ENCODE assay signal across 8 mouse cellular contexts in the genomic region with DNA sequence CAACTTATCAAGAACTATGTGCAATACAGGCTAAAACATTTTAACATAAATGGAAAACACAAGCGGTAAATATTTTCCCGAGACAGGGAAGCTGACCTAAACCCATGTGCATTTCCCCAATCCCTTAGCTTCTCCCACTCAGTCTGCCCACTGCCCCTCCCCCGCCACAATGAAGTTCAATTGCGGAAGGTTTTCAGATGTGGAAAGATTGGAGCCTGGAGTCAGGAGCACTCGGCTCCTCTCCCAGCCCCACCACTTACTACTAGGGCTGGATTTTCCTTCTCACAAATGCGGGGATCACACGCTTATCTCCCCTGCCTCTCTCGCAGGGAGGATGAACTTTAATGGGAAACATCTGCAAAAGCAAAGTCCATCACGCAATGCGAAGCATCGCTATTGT.
DNase-seq lines count a peak whose midpoint lies in the region; ATAC-seq lines count a peak whose summit lies in the region.

No protein-coding gene starts in this region.

- intact Hi-C loops in left cerebral cortex, postnatal 4 days (cut with DNase I), result loop anchor here (5.0 to 10.0 kb wide), 2 partner anchors 163 to 731 kb away; no protein-coding TSS in a partner anchor
- intact Hi-C loops in left cerebral cortex, postnatal 36 days (cut with DNase I), result loop anchor here (2.0 to 10.0 kb wide), 3 partner anchors 163 to 813 kb away; partner anchors contain the start of gene Nav3

- H3K4me3 ChIP-seq in intestine, embryonic 15.5 days (replicated peaks), result no peak overlapping the region

- no peaks in the 10 kb centered on the region for H3K36me3 ChIP-seq in intestine, embryonic 15.5 days

- H3K27me3 ChIP-seq in intestine, embryonic 15.5 days (replicated peaks), result no peaks in the 10 kb centered on the region

- no peaks in the 10 kb centered on the region for H3K4me1 ChIP-seq in intestine, embryonic 15.5 days (replicated peaks)

- no peak overlapping the region for H3K9ac ChIP-seq in intestine, embryonic 15.5 days

- H3K27ac ChIP-seq in intestine, embryonic 15.5 days, result no peak overlapping the region

- peak; percentile 38 for DNase-seq in left cerebral cortex, postnatal 4 days
- no peak for DNase-seq in left cerebral cortex, adult 9 months (ENCODE audit: low spot score in 2 of 2)
- DNase-seq in gastrocnemius, postnatal 10 days, result peak; percentile 38
- peak; percentile 56 for DNase-seq in kidney, postnatal 10 days
- DNase-seq in neural tube, embryonic 10.5 days (ENCODE audit: extremely low spot score, low spot score), result peak; percentile 27
- DNase-seq in left cerebral cortex, postnatal 36 days (ENCODE audit: low spot score in 2 of 2), result no peak
- DNase-seq in thymus, postnatal 14 days, result no peak

- no peak for ATAC-seq in intestine, embryonic 15.5 days

- no peaks in the 10 kb centered on the region for H3K9me3 ChIP-seq in intestine, embryonic 15.5 days

- H3K4me2 ChIP-seq in intestine, embryonic 15.5 days (replicated peaks), result no peak overlapping the region; the same call in 1 of the 2 replicates

- 63% methylated on average over 11 of the region's 11 CpGs for whole genome bisulfite sequencing in intestine, embryonic 15.5 days

Comparison
In these comparisons a context has a peak if more than half of its experiments do, and no peak if none do; other contexts are left out.
1. DNase-seq: peak in left cerebral cortex, postnatal 4 days (single experiment), gastrocnemius, postnatal 10 days (single experiment), kidney, postnatal 10 days (single experiment) and neural tube, embryonic 10.5 days (single experiment); none in left cerebral cortex, adult 9 months (0 of 2), left cerebral cortex, postnatal 36 days (0 of 2) and thymus, postnatal 14 days (single experiment).